Mouse (Mus musculus) mesoderm, embryonic 11.5 days (tissue): Measurements from ENCODE around the gene Psmg3.

ENCODE experiments used
- DNase-seq: peaks from one replicate; pipeline ENCODE4 v3.0.0-alpha.2; 2012; ENCODE audit warnings: low read depth, low spot score

Gene Psmg3

DNA sequence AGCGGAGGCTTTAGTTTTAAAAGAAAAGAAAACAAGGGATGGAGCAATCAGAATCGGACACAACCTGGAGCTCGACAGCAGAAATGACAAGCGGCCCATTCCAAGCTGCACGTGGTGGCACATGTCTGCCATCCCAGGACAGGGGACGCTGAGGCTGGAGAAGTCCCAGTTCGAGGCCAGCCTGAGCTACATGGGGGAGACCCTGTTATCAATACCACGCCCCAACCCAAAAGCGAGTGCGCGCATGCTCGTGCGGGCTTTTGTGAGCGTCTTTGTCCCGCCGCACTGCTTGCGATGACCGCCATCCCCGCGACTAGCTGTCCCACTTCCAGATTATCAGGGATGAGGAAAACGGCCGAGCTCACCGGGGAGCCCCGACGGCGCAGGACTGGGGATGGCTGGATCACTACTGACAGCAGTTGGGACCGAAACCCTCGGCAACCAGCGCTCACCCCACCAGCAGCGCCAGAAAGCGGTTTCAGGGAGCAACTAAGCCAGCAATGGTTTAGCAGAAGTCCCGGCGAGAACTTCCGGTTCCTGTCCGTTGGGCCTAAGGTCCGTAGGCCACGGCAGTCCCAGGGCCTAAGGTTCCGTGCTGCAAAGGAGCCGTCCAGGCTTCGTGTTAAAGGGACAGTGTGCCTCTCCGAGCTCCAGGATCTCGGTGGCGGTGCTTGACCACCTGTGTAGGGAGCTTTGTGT lies at the start of gene Psmg3, which contains the start of gene Gm26938:
Gene Psmg3 (minus strand): TSS at position 529 of the 699 bp plus-strand sequence.
Gene Gm26938 (minus strand): TSS at position 51 of the 699 bp plus-strand sequence.
- DNase-seq = peak; percentile 93

DNA sequence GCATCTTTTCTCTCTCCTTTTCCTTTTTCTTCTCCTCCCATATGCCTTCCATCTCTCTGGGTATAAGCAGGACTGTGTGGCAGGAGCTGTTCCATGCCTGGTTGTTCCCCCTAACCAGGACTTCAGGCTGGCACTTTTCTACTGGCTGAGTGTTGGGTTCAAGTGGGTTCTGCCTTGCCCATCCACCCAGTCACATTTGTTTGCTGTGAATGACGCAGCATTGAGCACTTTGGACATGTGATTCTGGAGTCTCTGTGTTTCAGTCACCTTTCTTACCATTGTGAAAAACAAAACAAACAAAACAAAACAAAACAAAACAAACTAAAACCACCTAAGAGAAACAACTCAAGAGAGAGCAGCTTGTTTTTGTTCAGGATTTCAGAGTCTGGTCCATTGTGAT lies 44.8 kb upstream of the Psmg3 start:
- no peak for DNase-seq

GRCm38 (mm10) chr5:139870886-139871285 lies 44.2 kb upstream of the Psmg3 start:
- no peak for DNase-seq

DNA sequence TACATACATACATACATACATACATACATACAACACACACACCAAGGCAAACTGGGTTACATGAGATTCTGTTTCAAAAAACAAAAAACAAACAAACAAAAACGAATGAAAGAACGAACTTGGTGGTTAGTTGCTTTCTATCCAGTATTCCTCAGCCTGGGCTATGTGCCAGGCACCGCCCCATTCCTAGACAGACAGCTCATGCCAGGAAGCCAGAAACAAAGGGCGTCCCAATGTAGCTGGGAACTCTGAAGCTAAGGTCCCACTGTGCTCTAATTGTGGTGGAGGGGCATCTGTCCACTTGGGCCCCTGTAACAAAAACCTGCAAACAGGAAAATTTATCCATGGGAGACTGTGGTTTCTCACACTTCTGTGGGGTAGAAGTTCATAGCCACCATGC lies 36.1 kb upstream of the Psmg3 start:
- no peak for DNase-seq

GRCm38 (mm10) chr5:139860328-139861104 lies 33.8 kb upstream of the Psmg3 start:
- DNase-seq = no peak

- no peak for DNase-seq
Measured at GRCm38 (mm10) chr5:139849626-139850320, 23.1 kb upstream of the Psmg3 start.

GRCm38 (mm10) chr5:139839142-139839541 lies 12.5 kb upstream of the Psmg3 start:
- peak; percentile 39 for DNase-seq

GRCm38 (mm10) chr5:139838476-139838892 lies 11.8 kb upstream of the Psmg3 start:
- DNase-seq = peak; percentile 73

DNA sequence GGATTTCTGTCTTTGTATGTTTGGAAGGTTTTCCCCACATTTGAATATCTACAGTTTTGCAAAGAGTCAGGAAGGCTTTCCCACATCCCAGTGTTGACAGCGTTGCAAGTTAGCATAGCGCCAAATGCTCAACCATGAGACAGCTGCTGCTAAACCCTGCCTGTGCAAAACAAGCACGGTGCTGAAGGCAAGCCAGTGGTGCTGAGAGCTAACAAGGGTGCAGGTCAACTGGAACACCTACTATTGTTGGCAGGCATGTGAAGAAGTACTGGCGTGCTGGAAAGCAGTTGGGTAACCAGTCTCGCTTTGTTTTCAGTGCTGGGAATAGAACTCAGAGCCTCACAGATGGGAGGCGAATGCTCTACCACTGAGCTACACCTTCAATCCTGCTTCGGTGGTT lies 9.0 kb upstream of the Psmg3 start:
- DNase-seq = no peak

DNA sequence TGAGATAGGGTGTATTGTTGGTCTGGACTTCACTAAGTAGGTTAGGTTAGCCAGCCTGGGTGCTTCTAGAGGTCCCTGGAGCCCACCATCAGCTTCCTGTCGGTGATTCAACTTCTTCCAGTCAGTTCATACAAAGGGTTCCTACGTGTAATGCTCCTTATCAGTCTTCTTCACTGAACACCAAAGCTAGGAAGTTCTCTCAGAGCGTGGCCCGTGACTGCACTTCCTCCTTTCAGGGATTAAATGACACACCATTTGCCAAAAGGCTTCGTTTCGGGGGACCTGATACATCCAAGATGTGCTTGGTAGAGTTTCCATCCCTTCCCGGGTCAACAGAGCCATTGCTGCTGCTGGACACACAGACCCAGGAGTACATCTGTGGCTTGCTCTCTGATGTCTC lies 5.4 kb upstream of the Psmg3 start:
- DNase-seq = no peak

DNA sequence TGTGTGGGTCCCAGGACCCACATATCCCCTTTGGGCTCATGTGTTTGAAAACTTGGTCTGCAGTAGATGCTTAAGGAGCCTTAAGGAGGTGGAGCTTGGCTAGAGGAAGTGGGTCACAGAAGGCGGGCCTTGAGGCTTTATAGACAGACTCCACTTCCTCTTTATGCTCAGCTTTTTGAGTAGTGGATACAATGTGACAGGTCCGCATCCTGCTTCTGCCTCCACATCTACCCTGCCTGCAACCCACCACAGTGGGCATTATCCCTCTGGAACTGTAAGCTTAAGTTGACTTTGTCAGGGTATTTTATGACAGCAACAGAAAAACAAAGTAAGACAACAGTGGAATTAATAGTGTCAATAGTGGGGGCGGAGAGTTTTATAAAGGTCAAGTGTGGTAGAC lies 4.0 kb upstream of the Psmg3 start:
- DNase-seq = no peak

GRCm38 (mm10) chr5:139829384-139829783 lies 2.7 kb upstream of the Psmg3 start:
- DNase-seq = no peak

DNA sequence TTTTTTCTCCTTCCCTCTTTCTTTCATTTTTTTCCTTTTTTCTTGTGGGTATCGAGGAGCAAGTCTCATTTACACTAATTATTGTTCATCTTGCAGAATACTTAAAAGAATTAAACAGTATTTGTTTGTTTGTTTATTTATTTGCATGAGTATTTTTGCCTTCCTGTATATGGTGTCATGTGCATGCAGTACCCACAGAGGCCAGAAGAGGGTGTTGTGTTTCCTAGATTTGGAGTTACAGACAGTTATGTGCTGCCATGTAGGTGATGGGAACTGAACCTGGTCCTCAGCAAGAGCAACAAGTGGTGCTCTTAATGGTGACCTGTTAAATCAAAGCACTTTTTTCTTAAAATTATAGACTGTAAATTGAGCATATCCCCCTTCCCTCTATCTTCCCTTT lies 908 bp upstream of the Psmg3 start:
- no peak for DNase-seq

- no peak for DNase-seq
Measured at GRCm38 (mm10) chr5:139825947-139826346, 738 bp downstream of the Psmg3 start.

GRCm38 (mm10) chr5:139824531-139824930 lies 2.2 kb downstream of the Psmg3 start:
- no peak for DNase-seq

DNA sequence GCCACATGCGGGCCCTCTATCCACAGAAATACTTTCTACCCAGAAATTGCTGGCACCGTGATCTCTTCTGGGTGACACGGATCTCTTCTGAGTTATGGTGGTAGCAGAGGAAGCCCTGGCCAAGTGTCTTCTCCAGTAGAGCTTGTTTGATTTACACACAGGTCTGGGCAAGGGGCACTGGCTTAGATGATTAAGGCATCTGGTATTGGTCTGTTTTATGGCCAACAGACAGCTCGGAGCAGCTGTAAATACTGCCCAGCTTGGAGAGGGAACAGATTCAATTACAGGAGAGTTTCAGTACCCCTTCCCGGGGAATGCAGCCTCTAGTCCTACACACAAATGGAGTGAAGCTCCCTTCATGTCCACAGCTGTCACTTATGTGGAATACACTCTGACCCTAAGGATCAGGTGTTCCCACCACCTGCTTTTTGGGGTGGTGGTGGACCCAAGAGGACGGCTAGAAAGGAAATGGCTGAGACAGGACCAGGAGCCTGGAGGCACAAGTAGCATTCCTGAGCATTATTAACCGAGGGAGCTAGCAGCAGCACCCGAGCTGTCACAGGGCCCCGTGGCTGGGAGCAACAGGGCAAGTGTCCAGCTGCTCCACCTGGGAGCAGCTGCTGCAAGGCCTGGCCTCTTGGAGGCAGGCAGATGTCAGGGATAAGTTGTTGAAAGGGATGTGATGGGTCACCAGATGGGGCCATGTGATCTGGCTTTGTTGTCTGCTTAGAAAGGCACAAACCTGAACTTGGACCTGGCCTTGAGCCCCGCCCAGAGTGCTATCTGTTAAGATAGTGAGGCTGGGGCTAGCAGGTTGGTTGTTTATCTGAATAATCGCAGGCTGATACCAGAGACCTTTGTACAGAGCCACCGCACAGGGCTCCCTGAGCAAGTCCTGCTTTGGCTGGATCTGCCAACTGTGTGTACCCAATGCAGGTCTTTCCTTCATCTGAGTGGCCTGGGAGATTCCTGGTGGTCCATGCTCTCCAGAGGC lies 4.9 kb downstream of the Psmg3 start:
- DNase-seq = peak; percentile 50

GRCm38 (mm10) chr5:139819538-139820181 lies 7.0 kb downstream of the Psmg3 start, which contains the start of gene Tmem184a:
Gene Tmem184a (minus strand): TSS chr5:139819917.
- DNase-seq = no peak

DNA sequence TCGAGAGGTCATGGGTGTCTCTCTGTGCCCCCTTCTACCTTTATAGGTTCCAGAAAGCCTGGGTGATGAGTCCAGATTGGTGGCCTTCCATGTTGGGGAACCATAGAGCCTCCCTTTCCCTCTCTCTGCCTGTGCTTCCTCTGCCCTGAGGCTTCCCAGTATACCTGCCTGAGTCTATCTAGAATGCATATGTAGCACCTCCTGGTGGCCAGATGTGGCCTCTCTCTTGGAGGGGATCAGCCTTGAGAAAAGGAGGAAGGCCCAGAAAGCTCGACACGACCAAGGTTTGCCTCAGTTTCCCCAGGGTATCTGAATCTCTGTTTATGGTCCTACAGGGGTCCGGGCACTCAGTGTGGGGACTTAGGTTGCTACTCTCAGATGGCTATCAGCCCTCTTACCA lies 7.9 kb downstream of the Psmg3 start:
- DNase-seq = no peak

DNA sequence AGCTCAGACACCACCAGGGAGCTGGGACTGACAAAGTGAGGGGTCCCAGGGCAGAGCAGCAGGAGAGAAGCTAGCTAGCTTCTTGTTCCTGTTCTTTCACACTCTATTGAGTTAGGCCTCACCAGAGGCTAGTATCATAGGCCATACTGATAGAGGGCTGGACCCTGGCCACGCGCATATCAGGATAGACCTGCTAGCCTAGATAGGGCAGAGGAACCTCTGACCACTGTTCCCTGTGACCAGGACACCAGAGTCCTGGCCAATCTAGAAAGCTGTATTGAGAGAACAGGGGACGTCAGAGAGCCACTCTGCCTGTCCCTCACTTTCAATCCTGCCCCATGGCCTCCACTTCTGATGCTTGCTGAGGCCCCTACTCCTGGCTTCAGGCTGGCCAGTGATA lies 8.6 kb downstream of the Psmg3 start:
- DNase-seq = no peak

DNA sequence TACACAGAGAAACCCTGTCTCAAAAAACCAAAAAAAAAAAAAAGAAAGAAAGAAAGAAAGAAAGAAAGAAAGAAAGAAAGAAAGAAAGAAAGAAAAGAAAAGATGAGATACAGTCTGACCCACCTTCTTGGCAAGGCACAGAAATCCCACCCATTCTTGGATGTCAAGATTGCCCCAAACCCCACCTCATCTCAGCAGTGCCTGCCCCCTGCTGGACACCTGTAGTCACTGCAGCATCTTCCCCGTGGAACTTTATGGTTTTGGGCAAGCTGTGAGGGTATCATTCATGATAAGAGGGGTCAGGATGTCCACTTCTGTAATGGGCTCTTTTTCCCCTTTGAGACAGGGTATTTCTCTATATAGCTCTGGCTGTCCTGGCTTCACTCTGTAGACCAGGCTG lies 9.4 kb downstream of the Psmg3 start:
- DNase-seq = peak; percentile 23

DNA sequence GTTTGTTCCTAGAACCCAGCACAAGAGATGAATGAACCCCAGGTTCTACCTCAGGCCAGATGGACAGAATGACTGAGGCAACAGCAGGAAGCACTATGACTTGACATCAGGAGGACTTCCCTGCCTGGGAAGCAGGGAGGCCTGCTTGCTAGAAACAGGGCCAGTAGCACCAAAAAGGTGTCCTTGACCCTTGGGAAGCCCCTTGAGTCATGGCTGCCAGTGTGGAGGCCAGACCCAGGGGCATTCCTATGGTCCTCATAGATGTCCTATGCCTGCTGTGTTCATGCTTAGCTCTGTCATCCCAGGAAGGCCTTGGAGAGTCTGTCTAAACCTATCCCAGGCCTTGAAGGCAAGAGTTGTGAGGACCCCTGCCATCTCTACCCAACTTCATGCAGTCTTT lies 10.2 kb downstream of the Psmg3 start:
- no peak for DNase-seq
